Mouse (Mus musculus) megakaryocyte, embryonic 14.5 days (primary cell): ENCODE results near the gene Cox5b. TPM values are rescaled to one million over a fixed set of nuclear protein-coding genes. Genes with fewer than 3 reads are reported as not detected.
"Not testable (repeated sequence)": the region's sequence is repeated elsewhere in the genome, so short reads cannot be mapped to it uniquely, and the experiment has no call there.

ENCODE experiments used
- H3K27me3 ChIP-seq: replicated peaks from 2 replicates; pipeline ENCODE3; 2012; ENCODE audit warnings: inconsistent platforms
- H3K36me3 ChIP-seq: replicated peaks from 2 replicates; pipeline ENCODE3; 2012; ENCODE audit warnings: low read length, inconsistent platforms, mixed read lengths
- H3K4me1 ChIP-seq: 2 replicates; pipeline ENCODE4 v1.6.1; 2012; ENCODE audit warnings: inconsistent platforms
- H3K4me3 ChIP-seq: replicated peaks from 2 replicates; pipeline ENCODE3; 2012; ENCODE audit warnings: moderate library complexity, mild to moderate bottlenecking, inconsistent platforms
- H3K9me3 ChIP-seq: 2 replicates; pipeline ENCODE4 v1.6.1; 2012; ENCODE audit warnings: inconsistent platforms
- FLI1 ChIP-seq: IDR thresholded peaks from 2 replicates; pipeline ENCODE4 v1.6.1; 2012; ENCODE audit warnings: low read length, inconsistent platforms, mixed read lengths
- GATA1 ChIP-seq: IDR thresholded peaks from 3 replicates; pipeline ENCODE4 v1.6.1; 2012; ENCODE audit warnings: mixed read lengths, low read length, inconsistent platforms, borderline replicate concordance
- polyA plus RNA-seq: library from polyadenylated mRNA; stranded (reverse); fragments of >175 nt; gene quantifications from 2 replicates; pipeline ENCODE4 v1.2.3, GENCODE M21; 2012; ENCODE audit warnings: low replicate concordance; ENCODE audit not compliant: insufficient read depth

Gene Cox5b
- polyA plus RNA-seq, 1 experiment = 3,162 TPM

DNA sequence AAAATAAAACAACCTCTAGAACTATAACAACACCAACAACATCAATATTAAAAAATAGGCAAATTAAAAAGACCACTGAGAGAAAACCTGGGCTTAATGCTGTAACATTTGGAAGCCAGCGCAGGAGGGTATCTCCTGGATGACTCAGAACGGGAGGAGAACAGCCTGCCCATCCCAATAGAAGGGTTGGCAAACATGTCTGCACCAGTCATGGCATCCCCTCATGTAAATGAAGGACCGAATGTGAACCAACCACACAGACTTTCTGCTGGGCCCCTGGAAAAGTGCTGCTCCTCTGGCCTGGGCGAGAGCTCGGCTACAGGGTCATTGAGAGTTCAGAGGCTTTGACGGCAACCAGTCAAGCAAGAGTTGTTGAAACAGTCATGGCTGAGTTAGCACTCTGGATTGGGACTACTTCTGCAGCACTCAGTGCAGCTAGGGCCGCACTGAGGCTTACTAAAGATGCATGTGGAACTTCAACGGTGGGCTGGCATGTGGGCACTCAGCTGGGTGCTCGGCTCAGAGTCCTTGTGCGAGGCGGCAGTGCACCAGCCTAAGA is 26.0 kb upstream of the Cox5b start:
- Histone ChIP-seq H3K27me3 (peaks cover 27% of the 10 kb centered on the region), H3K9me3 (no peaks in the 10 kb centered on the region), H3K36me3 (no peaks in the 10 kb centered on the region), H3K4me3 (no peak overlapping the region), H3K4me1 (peaks cover 2% of the 10 kb centered on the region; the same call in 1 of the 2 replicates)
- TF ChIP-seq GATA1 = no peak
- no peak for TF ChIP-seq FLI1

DNA sequence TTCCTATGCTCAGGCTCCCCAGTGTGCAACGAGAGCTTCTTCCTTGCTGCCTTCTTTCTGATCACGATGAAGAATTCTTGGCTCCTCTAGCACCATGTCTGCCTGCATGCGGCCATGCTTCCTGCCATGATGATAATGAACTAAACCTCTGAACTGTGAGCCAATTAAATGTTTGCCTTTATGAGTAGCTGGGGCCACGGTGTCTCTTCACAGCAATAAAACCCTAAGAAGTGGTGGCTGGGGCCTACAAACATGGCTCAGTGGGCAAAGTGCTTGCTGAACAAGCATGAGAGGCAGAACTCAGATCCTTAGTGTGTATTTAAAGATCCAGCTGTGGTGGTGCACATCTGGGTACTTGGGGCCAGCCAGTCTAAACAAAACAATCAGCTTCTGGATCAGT is 25.3 kb upstream of the Cox5b start:
- H3K4me1 ChIP-seq = peaks cover 4% of the 10 kb centered on the region; the same call in 1 of the 2 replicates
- H3K36me3 ChIP-seq = no peaks in the 10 kb centered on the region
- H3K4me3 ChIP-seq = no peak overlapping the region
- TF ChIP-seq GATA1 = no peak
- TF ChIP-seq FLI1 = no peak
- H3K9me3 ChIP-seq = no peaks in the 10 kb centered on the region
- H3K27me3 ChIP-seq = peaks cover 22% of the 10 kb centered on the region

- not testable (repeated sequence) for H3K4me1 ChIP-seq, H3K36me3 ChIP-seq, H3K4me3 ChIP-seq, H3K9me3 ChIP-seq
- H3K27me3 ChIP-seq = peaks cover 26% of the 10 kb centered on the region
Observed at GRCm38 (mm10) chr1:36668007-36668406, 23.2 kb upstream of the Cox5b start.

DNA sequence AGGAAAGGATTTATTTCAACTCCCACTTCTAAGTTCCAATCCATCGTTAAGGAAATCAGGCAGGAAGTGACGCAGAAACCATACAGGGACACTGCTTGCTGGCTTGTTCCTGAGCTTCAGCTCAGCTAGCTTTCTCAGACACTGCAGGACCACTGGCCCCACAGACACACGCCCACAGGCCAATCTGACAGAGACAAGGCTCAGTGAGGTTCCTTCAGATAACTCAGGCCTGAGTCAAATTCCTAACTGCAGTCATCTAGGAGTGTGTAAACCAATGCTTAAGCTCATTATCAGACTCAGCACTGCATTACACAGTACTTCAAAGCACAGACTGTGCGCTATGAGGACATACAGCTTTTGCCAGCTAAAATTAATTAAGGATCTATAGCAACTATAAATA is 21.0 kb upstream of the Cox5b start:
- peaks cover 40% of the 10 kb centered on the region for H3K27me3 ChIP-seq
- TF ChIP-seq FLI1 (no peak), GATA1 (no peak)
- H3K4me1 ChIP-seq = peaks cover 4% of the 10 kb centered on the region; the same call in 1 of the 2 replicates
- H3K4me3 ChIP-seq = no peak overlapping the region
- no peaks in the 10 kb centered on the region for H3K9me3 ChIP-seq
- H3K36me3 ChIP-seq = no peaks in the 10 kb centered on the region

GRCm38 (mm10) chr1:36671260-36671659 is 20.0 kb upstream of the Cox5b start:
- no peaks in the 10 kb centered on the region for H3K9me3 ChIP-seq
- peaks cover 4% of the 10 kb centered on the region; the same call in 1 of the 2 replicates for H3K4me1 ChIP-seq
- H3K27me3 ChIP-seq = peaks cover 47% of the 10 kb centered on the region
- TF ChIP-seq FLI1 (no peak), GATA1 (no peak)
- H3K36me3 ChIP-seq = no peaks in the 10 kb centered on the region
- H3K4me3 ChIP-seq = no peak overlapping the region

DNA sequence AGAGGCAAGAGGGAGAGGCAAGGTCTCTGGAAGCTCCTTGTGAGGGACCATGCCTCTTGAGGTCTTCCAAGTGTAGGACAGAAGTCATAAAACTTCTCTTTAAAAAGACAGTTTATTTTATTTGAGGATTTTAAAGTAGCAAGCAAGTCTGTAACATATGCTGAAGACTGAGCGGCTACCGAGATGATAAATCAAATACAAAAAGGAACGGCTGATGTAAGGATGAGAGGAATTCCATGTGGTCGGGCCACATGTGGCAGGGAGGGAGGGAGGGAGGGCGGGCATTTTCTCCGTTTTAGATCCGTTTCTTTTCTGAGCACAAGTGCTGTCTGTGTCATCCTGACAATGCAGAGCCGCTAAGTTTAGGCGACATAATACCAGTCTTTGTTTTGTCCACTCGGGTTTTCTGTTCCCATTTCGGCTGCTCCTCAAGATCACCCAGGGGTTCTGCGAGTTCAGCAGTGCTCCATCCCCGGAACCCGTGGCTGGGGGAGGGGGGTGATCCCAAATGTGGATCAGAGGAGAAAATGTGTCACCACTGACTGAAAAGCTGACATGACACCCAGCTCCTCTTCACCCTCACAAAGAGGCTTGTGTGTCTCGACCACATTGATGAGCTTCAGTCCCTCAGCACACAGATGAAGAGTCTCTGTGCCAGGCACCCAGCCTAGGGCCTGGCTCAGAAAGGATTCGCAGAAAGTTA is 18.4 kb upstream of the Cox5b start:
- TF ChIP-seq FLI1 = no peak
- no peak for TF ChIP-seq GATA1
- H3K4me3 ChIP-seq = no peak overlapping the region
- H3K27me3 ChIP-seq = peaks cover 52% of the 10 kb centered on the region
- peaks cover 4% of the 10 kb centered on the region; the same call in 1 of the 2 replicates for H3K4me1 ChIP-seq
- no peaks in the 10 kb centered on the region for H3K9me3 ChIP-seq
- H3K36me3 ChIP-seq = no peaks in the 10 kb centered on the region

DNA sequence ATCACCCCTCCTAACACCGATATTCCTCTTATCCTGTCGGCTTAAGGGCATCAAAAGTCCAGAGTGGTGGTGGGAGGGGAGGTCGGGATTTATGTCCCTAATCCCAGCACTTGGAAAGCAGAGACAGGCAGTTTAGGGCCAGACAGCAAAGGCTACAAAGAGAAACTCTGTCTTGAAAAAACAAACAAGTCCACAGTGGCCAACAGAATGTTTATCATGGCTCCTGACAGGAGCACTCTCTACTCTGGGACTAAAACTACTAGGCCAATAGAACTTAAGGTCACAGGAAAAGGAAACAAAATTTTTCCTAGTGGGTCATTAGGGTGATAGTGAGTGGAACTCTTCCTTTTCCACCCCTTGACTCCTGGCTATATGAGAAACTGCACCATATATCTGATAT is 16.3 kb upstream of the Cox5b start:
- Histone ChIP-seq H3K36me3 (no peaks in the 10 kb centered on the region), H3K4me3 (no peak overlapping the region), H3K9me3 (no peaks in the 10 kb centered on the region), H3K27me3 (peaks cover 50% of the 10 kb centered on the region), H3K4me1 (peaks cover 4% of the 10 kb centered on the region; the same call in 1 of the 2 replicates)
- TF ChIP-seq GATA1 (no peak), FLI1 (no peak)

DNA sequence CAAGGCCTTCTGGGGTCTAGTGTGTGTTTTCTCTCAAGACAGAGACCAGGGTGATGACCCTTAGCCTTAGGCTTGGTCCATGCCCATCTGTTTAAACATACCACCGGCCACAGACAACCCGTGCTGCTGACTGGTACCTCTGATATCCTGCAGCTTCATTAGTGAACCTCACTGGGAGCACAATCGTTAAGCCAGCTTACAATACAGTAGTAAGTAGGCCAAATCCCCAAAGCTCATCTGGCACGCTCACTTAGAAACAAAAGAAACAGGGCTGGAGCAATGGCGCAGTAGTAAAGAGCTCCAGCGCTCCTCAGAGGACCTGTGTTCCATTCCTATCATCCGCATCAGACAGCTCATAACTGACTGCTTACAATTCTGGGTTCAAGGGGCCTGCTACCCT is 10.4 kb upstream of the Cox5b start:
- no peaks in the 10 kb centered on the region for H3K36me3 ChIP-seq
- peaks cover 6% of the 10 kb centered on the region; the same call in 1 of the 2 replicates for H3K4me1 ChIP-seq
- no peaks in the 10 kb centered on the region for H3K9me3 ChIP-seq
- no peak overlapping the region for H3K4me3 ChIP-seq
- peaks cover 29% of the 10 kb centered on the region for H3K27me3 ChIP-seq
- TF ChIP-seq GATA1 (no peak), FLI1 (no peak)

DNA sequence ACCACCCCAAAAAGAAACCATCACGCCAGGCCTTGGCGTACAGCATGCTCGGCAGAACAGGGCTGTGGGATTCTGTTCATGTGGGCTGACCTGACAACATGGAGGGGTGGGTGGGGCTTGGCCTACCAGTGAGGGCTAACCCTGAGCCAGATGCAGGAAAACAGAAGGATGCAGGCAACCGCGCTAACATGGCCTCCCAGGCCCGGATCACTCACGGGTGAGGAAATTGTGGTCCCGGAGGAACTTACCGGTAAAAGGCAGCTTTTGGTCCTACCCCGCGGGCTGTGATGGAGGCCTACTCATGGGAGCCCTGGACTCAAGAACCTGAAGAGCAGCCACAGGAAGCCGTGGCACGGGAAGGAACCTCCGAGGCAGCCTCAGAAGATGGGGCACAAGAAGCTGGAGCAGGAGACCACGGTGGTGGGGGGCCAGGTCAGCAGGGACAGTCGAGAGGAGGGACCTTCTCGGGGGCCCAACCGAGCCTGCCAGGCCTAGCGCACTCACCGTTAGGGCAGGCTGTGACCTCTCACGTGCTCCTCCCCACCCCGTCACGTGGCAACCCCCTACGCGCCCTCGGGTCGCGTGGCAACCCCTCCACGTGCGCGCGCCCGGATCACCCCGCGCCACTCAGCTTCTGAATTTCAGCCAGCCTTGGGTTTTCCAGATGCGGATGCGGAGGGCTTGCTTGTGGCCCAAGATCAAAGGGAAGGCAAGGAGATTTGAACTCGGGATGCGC is 8.5 kb upstream of the Cox5b start, which contains the start of gene Fam178b:
Gene Fam178b, minus strand, starts transcription at position 564 of the 736 bp plus-strand sequence.
- Histone ChIP-seq H3K36me3 (no peaks in the 10 kb centered on the region), H3K4me1 (peaks cover 6% of the 10 kb centered on the region; the same call in 1 of the 2 replicates), H3K9me3 (peaks cover 2% of the 10 kb centered on the region; the same call in 1 of the 2 replicates), H3K4me3 (no peak within 1 kb of the TSS), H3K27me3 (peaks cover 17% of the 10 kb centered on the region)
- TF ChIP-seq FLI1 (no peak), GATA1 (no peak)

- peaks cover 14% of the 10 kb centered on the region for H3K27me3 ChIP-seq
- peaks cover 6% of the 10 kb centered on the region; the same call in 1 of the 2 replicates for H3K4me1 ChIP-seq
- H3K4me3 ChIP-seq = no peak overlapping the region
- TF ChIP-seq FLI1 (no peak), GATA1 (no peak)
- H3K36me3 ChIP-seq = no peaks in the 10 kb centered on the region
- H3K9me3 ChIP-seq = peaks cover 4% of the 10 kb centered on the region; the same call in 1 of the 2 replicates
Observed at GRCm38 (mm10) chr1:36683810-36684467, 7.3 kb upstream of the Cox5b start.
